Mouse (Mus musculus) forebrain, embryonic 11.5 days (tissue): ENCODE measurements at regions not wholly inside any gene's neighbourhood (a gene's known extent, or its start where the extent isn't known, plus 50 kb on each side); places are given as distances from the start of the nearest gene placed in this dataset.
A peak's percentile ranks its signal among the peaks of the same experiment; 100 is the strongest.

Experiments
- ATAC-seq: fragments of 200-750 bp; cut with Nextera tagmentation; replicated peaks from 2 replicates; pipeline ENCODE4 v1.8.0; 2017; ENCODE audit warnings: moderate TSS enrichment; ENCODE audit not compliant: low FRiP score
- DNase-seq: peaks from one replicate; pipeline ENCODE4 v3.0.0-alpha.2; 2017; ENCODE audit warnings: low spot score
- H3K27ac ChIP-seq: fragments of 300-500 bp; sonication (generic); 2 replicates; pipeline ENCODE4 v1.5.1; 2014; ENCODE audit warnings: low read depth, low read length
- H3K27me3 ChIP-seq: fragments of 300-500 bp; sonication (generic); 2 replicates; pipeline ENCODE4 v1.6.1; 2014; ENCODE audit warnings: mild to moderate bottlenecking, low read length, mixed read lengths; ENCODE audit not compliant: control insufficient read depth, insufficient read depth
- H3K36me3 ChIP-seq: fragments of 300-500 bp; sonication (generic); 2 replicates; pipeline ENCODE4 v1.6.1; 2014; ENCODE audit warnings: mild to moderate bottlenecking, low read length, moderate library complexity, mixed read lengths; ENCODE audit not compliant: control insufficient read depth, insufficient read depth
- H3K4me1 ChIP-seq: fragments of 300-500 bp; sonication (generic); replicated peaks from 2 replicates; pipeline ENCODE4 v1.6.1; 2014; ENCODE audit warnings: low read length, mixed read lengths; ENCODE audit not compliant: control insufficient read depth, insufficient read depth
- H3K4me2 ChIP-seq: fragments of 300-500 bp; sonication (generic); 2 replicates; pipeline ENCODE4 v1.6.1; 2014; ENCODE audit warnings: low read depth, mild to moderate bottlenecking, low read length, moderate library complexity, mixed read lengths; ENCODE audit not compliant: severe bottlenecking
- H3K4me3 ChIP-seq: fragments of 300-500 bp; sonication (generic); 2 replicates; pipeline ENCODE4 v1.5.1; 2014; ENCODE audit warnings: low read depth, low read length
- H3K9ac ChIP-seq: fragments of 300-500 bp; sonication (generic); 2 replicates; pipeline ENCODE4 v1.6.1; 2014; ENCODE audit warnings: low read length
- H3K9me3 ChIP-seq: fragments of 300-500 bp; sonication (generic); 2 replicates; pipeline ENCODE4 v1.6.1; 2016; ENCODE audit warnings: low read length, mixed read lengths; ENCODE audit not compliant: control insufficient read depth
- WGBS: fragments of 180-500 bp; shearing (Covaris S2); extraction: QIAGEN DNeasy Blood & Tissue Kit; methylation state at CpG from one replicate; pipeline ENCODE4 v1.1.7; 2014; 5-methylcytosine and 5-hydroxymethylcytosine counted together

DNA sequence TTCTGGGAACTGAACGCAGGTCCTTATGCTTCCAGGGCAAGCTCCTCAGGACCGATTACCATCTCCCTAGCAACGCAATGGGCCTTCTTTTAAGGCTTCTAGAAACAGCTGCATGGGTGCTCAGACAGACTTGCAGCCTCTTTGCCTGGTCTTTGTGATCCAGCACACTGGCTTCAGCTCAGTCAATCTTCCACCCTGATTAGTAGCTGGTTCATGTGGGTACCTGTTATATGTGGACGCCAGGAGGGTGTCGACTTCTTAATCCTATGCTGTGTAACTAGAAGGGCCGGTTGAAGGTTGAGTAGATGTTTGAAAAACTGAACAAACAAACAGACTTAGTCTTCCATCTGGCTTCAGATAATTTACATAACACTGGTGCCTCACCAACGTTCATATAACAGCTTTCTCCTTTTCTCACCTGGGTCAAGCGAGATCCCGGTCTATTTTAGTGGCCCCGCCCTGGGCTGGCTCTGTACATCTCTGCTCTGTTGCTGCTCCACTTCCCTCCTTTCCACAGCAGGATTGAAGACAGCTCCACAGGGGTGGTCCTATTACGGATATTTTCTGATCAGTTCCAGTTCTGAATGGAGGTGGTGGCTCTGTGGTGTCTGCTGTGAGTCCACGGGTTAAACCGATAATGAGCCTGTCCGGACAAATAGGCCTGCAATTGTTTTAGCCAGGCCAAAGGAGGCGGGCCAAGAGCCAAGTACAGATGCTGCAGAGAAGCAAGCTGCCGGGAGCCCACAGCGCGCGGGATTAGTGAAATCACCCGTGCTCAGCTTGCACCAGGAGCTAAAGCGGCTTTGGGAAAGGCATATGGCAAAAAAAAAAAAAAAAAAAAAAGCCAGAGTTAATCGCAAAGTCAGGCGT is 102.4 kb upstream of the St6galnac5 start:
- no peaks in the 10 kb centered on the region for H3K36me3 ChIP-seq
- H3K4me2 ChIP-seq, result peak overlapping the region; percentile 37
- ATAC-seq (peak; percentile 70), DNase-seq (peak; percentile 75)
- H3K27ac ChIP-seq, result peak overlapping the region; percentile 70; the same call in 1 of the 2 replicates
- WGBS, result 27% methylated on average over 23 of the region's 23 CpGs
- H3K27me3 ChIP-seq, result peaks cover 2% of the 10 kb centered on the region; the same call in 1 of the 2 replicates
- no peak overlapping the region for H3K9ac ChIP-seq
- H3K4me1 ChIP-seq, result peaks cover 15% of the 10 kb centered on the region
- no peaks in the 10 kb centered on the region for H3K9me3 ChIP-seq
- H3K4me3 ChIP-seq, result no peak overlapping the region

DNA sequence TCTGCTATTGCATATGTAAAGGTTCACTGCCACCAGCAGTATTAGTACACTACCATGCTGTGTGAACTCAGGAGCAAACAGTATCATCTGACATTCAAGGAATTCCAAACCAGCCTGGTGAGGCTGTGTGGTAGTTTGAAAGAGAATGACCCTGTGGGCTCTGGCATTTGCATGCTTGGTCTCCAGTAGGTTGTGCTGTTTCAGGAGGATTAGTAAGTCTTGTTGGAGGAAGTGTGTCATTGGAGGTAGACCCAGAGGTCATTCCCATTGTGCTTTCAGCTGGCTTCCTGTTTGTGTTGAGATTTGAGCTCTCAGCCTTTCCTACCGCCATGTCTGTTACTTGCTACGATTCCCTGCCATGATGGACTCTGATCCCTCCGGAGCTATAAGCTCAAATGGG is 98.3 kb upstream of the St6galnac5 start:
- Histone ChIP-seq H3K9ac (no peak overlapping the region), H3K4me1 (peaks cover 13% of the 10 kb centered on the region), H3K9me3 (no peaks in the 10 kb centered on the region), H3K27ac (no peak overlapping the region), H3K36me3 (no peaks in the 10 kb centered on the region), H3K4me2 (no peak overlapping the region), H3K4me3 (no peak overlapping the region), H3K27me3 (no peaks in the 10 kb centered on the region)
- 76% methylated on average over 3 of the region's 3 CpGs for WGBS
- ATAC-seq (no peak), DNase-seq (no peak)

DNA sequence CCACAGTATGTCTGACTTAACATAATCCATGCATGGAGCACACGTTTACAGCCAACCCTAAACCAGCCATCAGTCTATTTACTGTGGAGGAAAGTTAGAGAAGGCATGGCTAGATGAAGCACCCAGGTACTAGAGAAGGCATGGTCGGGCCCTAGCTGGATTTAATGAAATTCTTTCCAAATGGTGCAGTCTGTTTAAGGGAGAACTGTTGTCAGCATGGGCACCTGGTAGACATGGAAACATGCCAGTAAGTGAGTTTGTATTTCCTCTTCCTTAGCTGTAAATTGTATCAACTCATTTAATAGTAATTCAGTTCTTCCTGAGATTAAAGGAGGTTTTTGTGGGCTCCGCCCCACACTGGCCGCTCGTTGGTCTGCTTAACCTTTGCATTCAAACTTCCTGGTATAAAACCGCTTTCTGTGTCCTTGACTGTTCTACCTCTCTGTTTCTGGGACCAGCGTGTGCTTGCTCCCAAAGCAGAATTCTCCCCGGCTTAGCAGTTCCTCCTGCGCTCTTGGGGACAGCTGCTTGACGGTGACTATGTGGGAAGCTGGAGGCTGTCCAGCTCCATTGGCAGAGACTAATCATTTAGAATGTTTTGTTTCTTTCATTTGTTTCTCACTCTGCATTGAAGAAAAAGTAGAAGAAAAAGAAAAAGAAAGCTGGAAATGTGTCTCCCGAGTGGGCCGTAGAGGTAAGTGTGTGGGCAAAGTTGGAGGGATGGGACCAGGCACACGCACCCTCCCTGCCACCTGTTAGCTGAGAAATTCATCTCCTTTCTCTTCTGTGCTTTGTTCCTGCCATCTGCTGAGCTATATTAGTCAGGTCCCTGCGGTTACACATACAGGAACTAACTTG is 96.0 kb upstream of the St6galnac5 start:
- Histone ChIP-seq H3K36me3 (no peaks in the 10 kb centered on the region), H3K27me3 (peaks cover 2% of the 10 kb centered on the region; the same call in 1 of the 2 replicates), H3K4me2 (no peak overlapping the region), H3K27ac (no peak overlapping the region), H3K4me1 (no peaks in the 10 kb centered on the region; the same call in 1 of the 2 replicates), H3K9me3 (no peaks in the 10 kb centered on the region), H3K4me3 (no peak overlapping the region), H3K9ac (no peak overlapping the region)
- no peak for ATAC-seq
- WGBS, result 87% methylated on average over 14 of the region's 14 CpGs
- no peak for DNase-seq

DNA sequence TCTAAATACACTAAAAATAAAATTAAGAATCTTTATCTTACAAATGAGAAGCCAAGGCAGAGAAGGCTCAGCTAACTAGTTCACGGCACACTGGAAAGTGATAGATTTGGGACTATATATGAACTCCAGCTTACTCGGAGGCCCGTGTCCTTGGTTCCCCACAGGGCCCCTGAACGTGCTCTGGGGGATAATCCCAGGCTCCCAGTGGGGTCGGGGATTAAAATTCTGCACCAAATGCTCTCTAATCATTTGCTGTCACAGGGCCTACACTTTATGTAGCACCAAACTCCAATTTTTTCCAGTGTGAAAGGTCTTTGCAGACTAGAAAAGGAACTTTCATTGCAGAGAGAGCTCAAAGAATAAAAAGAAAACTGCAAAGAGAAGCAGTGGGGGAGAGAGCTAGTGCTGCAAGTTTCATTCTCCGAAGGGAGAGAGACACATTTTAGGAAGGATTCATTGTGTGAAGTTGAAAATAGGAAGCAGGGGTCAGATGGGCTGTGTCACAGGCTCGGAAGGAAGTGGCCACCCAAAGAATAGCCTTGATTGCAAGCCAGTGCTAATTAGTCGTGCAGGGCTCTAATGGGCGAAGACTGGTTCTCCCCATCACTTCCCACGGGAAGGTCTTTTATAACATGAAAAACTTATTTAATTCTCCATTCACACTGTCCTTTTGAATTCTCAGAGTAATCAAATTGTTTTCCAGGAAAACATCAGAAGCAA is 90.3 kb upstream of the St6galnac5 start:
- H3K27me3 ChIP-seq, result peaks cover 2% of the 10 kb centered on the region; the same call in 1 of the 2 replicates
- H3K4me3 ChIP-seq, result no peak overlapping the region
- WGBS, result 27% methylated on average over 10 of the region's 10 CpGs
- no peak overlapping the region for H3K4me2 ChIP-seq
- H3K9me3 ChIP-seq, result no peaks in the 10 kb centered on the region
- H3K4me1 ChIP-seq, result no peaks in the 10 kb centered on the region; the same call in 1 of the 2 replicates
- H3K27ac ChIP-seq, result no peak overlapping the region
- peak; percentile 65; the same call in 1 of the 2 replicates for ATAC-seq
- H3K36me3 ChIP-seq, result no peaks in the 10 kb centered on the region
- no peak for DNase-seq
- H3K9ac ChIP-seq, result no peak overlapping the region

DNA sequence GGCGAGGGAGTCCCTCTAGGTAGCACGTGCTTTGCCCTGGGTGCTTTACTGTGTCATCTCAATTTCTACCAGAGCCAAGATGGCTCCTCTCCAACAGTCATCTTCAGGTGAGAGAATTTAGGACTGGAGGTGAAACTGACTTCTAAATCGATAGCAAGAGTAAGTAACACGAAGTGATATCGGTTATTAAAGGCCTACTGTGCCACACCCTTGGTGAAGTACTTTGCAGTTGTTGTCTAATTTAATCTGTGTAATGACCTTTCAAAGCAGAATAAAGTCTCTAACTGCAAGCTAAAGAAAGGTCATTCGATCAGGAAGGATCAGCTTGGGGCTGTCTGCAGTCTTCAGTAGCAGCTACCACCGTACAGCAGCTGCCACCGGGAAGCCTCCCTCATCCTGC is 89.5 kb upstream of the St6galnac5 start:
- no peak for DNase-seq
- Histone ChIP-seq H3K27me3 (peaks cover 2% of the 10 kb centered on the region; the same call in 1 of the 2 replicates), H3K4me3 (no peak overlapping the region), H3K36me3 (no peaks in the 10 kb centered on the region), H3K9ac (no peak overlapping the region), H3K4me2 (no peak overlapping the region), H3K4me1 (no peaks in the 10 kb centered on the region; the same call in 1 of the 2 replicates), H3K27ac (no peak overlapping the region), H3K9me3 (no peaks in the 10 kb centered on the region)
- no peak for ATAC-seq
- WGBS, result 73% methylated on average over 8 of the region's 8 CpGs

DNA sequence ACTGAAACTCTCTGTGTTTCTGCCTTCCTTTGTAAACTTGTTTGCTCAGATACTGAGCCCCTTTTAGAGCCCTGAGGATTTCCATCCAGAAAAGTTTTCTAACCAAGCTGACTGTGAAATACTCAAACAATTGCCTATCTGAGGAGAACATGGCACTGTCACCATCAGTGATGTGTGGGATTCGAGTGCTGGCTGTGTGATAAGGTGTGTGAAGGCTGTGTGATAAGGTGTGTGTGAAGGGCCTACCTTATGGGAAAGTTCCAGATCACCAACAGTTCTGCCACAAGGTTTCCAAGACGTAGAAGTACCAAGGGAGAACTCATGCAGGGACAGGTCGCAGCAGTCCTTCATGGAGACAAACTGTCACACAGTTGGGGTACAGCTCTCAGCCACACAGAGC is 89.1 kb upstream of the St6galnac5 start:
- no peak overlapping the region for H3K4me2 ChIP-seq
- H3K27me3 ChIP-seq, result peaks cover 2% of the 10 kb centered on the region; the same call in 1 of the 2 replicates
- H3K27ac ChIP-seq, result no peak overlapping the region
- H3K4me1 ChIP-seq, result no peaks in the 10 kb centered on the region; the same call in 1 of the 2 replicates
- ATAC-seq, result no peak
- DNase-seq, result no peak
- H3K9me3 ChIP-seq, result no peaks in the 10 kb centered on the region
- no peak overlapping the region for H3K9ac ChIP-seq
- no peak overlapping the region for H3K4me3 ChIP-seq
- no peaks in the 10 kb centered on the region for H3K36me3 ChIP-seq
- WGBS, result 87% methylated on average over 3 of the region's 3 CpGs

DNA sequence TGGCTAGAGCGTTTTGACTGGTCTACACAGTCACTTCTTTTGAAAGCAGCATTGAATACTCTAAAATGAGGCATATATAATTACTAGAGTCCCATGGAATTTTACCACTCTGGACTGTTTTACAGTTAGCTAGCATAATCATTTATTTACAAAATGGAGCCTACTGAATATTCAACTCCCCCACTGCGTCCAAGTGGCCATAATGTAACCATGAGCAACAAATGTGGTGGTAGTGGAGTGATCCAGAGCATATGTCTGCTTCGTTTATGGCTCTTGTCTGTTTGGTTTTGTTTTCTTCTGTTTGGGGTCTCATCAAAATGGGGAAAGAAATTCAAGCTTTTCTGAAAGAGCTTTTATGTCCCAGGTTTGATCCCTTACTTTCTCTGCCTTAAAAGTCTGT is 83.8 kb upstream of the St6galnac5 start:
- H3K9me3 ChIP-seq, result no peaks in the 10 kb centered on the region
- 86% methylated on average over 3 of the region's 3 CpGs for WGBS
- H3K4me3 ChIP-seq, result no peak overlapping the region
- H3K27me3 ChIP-seq, result no peaks in the 10 kb centered on the region
- ATAC-seq, result no peak
- no peak overlapping the region for H3K9ac ChIP-seq
- no peak overlapping the region for H3K27ac ChIP-seq
- no peaks in the 10 kb centered on the region for H3K4me1 ChIP-seq
- no peak for DNase-seq
- no peak overlapping the region for H3K4me2 ChIP-seq
- H3K36me3 ChIP-seq, result no peaks in the 10 kb centered on the region

DNA sequence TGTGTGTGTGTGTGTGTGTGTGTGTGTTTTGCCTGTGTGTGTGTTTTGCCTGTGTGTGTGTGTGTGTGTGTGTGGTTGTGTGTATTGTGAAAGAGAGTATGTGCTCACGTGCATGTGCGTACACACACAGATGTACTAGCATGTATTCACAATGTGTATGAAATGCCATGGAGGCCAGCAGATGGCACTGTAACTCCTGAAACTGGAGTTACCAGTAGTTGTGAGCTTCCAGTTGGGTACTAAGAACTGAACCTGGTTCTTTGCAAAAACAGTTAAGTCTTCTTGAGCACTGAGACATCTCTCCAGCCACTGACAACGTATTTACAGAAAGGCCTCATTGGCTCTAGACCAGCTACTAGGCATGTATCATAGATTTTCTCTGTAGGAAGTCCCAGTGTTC is 71.1 kb upstream of the St6galnac5 start:
- Histone ChIP-seq H3K4me3 (no peak overlapping the region), H3K27ac (no peak overlapping the region), H3K9ac (no peak overlapping the region), H3K4me1 (no peaks in the 10 kb centered on the region), H3K36me3 (no peaks in the 10 kb centered on the region), H3K4me2 (no peak overlapping the region), H3K27me3 (no peaks in the 10 kb centered on the region), H3K9me3 (no peaks in the 10 kb centered on the region)
- DNase-seq (no peak), ATAC-seq (no peak)
- 90% methylated on average over 3 of the region's 3 CpGs for WGBS
